Mouse (Mus musculus): ENCODE measurements around the gene Arl3.

DNA sequence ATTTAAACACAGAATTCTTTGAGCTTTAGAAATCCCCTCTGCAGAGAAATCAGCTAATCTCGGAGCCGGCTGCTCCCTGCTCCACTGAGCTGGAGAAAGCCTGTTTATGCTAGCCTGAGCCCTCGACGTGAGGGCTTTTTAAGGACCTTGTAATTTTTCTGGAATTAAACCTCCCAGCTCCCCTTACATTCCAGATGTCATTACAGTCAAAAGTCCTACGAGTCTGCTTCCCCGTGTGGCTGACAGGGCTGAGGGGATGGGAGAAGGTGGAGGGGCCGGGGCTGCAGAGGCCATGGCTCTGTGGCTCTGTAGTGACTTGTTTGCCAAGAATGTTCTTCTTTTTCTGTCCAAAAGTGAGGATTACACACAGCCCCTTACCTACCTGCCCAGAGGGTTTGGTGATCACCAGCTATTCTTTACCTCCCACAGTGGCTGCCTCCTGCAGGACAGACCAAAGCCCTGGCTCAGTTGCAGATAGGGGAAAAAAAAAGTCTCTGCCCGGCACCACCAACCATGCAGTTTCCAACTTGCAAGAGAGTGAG lies 42.5 kb downstream of the Arl3 start:
- TF ChIP-seq CHD2 (IDR thresholded peaks at IDR 0.05; ENCODE audit: low read depth, low read length) (no peak), MAFK (IDR thresholded peaks at IDR 0.05; ENCODE audit: insufficient read depth, low read depth, low read length) (no peak)

All from ES-E14 (cell line).